Mouse (Mus musculus): ENCODE data around the gene Trem1. TPM values are rescaled to one million over a fixed set of nuclear protein-coding genes. Genes with fewer than 3 reads are reported as not detected.

Gene Trem1
- polyA plus RNA-seq, 1 experiment from 2014 or later: 0.08 TPM

GRCm38 (mm10) chr17:48264662-48265061 is 32.1 kb downstream of the Trem1 start:
- H3K4me3 ChIP-seq (ENCODE audit: low read length): no peak overlapping the region
- no peak for ATAC-seq (replicated peaks; ENCODE audit: extremely low read depth, insufficient read depth, low FRiP score)
- H3K9me3 ChIP-seq (replicated peaks; ENCODE audit: control insufficient read depth, low read length): peaks cover 2% of the 10 kb centered on the region
- H3K4me1 ChIP-seq (ENCODE audit: control insufficient read depth, insufficient read depth, low read length): no peaks in the 10 kb centered on the region
- H3K36me3 ChIP-seq (ENCODE audit: control insufficient read depth, insufficient read depth): no peaks in the 10 kb centered on the region
- H3K9ac ChIP-seq (ENCODE audit: low read length): no peak overlapping the region
- no peak overlapping the region for H3K4me2 ChIP-seq (ENCODE audit: low read depth, low read length)
- whole genome bisulfite sequencing: 79% methylated on average over 7 of the region's 7 CpGs
- H3K27ac ChIP-seq (ENCODE audit: low read length): no peak overlapping the region
- H3K27me3 ChIP-seq (ENCODE audit: control insufficient read depth, insufficient read depth, low read length): no peaks in the 10 kb centered on the region

- Histone ChIP-seq H3K9me3 (replicated peaks; ENCODE audit: control insufficient read depth, low read length) (no peaks in the 10 kb centered on the region), H3K4me1 (ENCODE audit: control insufficient read depth, insufficient read depth, low read length) (no peaks in the 10 kb centered on the region), H3K4me3 (ENCODE audit: low read length) (no peak overlapping the region), H3K9ac (ENCODE audit: low read length) (no peak overlapping the region), H3K4me2 (ENCODE audit: low read depth, low read length) (no peak overlapping the region), H3K36me3 (ENCODE audit: control insufficient read depth, insufficient read depth) (no peaks in the 10 kb centered on the region), H3K27ac (ENCODE audit: low read length) (no peak overlapping the region), H3K27me3 (ENCODE audit: control insufficient read depth, insufficient read depth, low read length) (no peaks in the 10 kb centered on the region)
- no peak for ATAC-seq (replicated peaks; ENCODE audit: extremely low read depth, insufficient read depth, low FRiP score)
- 46% methylated on average over 2 of the region's 2 CpGs for WGBS
Measured at GRCm38 (mm10) chr17:48266138-48266537, 33.6 kb downstream of the Trem1 start.

DNA sequence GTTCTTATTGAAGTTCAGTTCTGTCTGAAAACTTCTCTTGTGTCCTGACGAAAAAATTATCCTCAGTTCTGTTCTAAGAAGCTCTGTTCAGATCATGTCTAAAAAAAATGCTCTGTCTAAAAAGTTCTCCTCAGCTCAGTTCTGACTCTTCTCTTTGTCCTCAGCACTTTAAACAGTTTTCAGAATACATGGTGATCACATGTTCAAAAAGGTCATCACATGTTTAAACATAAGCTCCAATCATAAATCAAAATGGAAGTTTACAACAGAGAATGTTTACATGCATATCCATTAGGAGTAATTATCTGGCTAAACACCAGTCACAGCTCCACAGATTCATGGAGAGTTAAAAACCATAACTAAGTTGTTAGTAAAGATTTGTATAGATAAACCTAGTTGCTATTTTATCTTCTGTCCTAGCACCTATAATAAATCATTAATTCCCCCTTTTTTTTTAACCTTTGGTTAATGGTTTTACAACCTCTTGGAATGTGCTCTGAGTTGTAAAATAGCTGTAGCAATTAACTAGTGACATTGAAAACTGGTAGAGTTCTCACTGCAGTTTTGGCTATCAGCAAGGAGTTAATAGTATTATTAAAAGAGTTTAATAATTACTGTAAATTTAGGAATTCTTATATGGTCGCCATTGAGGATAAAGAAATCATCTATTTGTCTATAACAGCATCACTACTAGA is 34.2 kb downstream of the Trem1 start:
- H3K9ac ChIP-seq (ENCODE audit: low read length): no peak overlapping the region
- ATAC-seq (replicated peaks; ENCODE audit: extremely low read depth, insufficient read depth, low FRiP score): no peak
- H3K27me3 ChIP-seq (ENCODE audit: control insufficient read depth, insufficient read depth, low read length): no peaks in the 10 kb centered on the region
- no peaks in the 10 kb centered on the region for H3K4me1 ChIP-seq (ENCODE audit: control insufficient read depth, insufficient read depth, low read length)
- no peak overlapping the region for H3K4me3 ChIP-seq (ENCODE audit: low read length)
- H3K36me3 ChIP-seq (ENCODE audit: control insufficient read depth, insufficient read depth): no peaks in the 10 kb centered on the region
- 46% methylated on average over 2 of the region's 2 CpGs for WGBS
- H3K4me2 ChIP-seq (ENCODE audit: low read depth, low read length): no peak overlapping the region
- H3K27ac ChIP-seq (ENCODE audit: low read length): no peak overlapping the region
- no peaks in the 10 kb centered on the region for H3K9me3 ChIP-seq (replicated peaks; ENCODE audit: control insufficient read depth, low read length)

DNA sequence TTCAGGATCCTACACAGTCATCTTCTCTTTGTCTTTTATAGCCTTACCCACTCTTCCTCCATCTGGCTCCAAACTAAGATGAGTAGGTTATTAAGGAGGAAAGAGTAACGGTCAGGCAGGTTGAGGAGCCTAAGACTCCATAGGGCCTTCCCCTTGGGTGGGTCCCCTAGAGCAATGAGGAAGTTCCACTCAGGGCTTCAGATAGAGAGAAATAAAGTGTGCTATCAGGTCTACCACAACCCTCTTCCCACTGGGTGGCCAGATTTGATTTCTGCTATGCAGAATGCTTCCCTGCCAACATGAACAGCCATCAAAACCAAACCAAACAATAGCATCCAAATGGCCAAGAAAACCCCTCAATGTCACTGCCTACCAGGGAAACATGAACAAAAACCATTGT is 35.0 kb downstream of the Trem1 start:
- H3K4me3 ChIP-seq (ENCODE audit: low read length): no peak overlapping the region
- no peak for ATAC-seq (replicated peaks; ENCODE audit: extremely low read depth, insufficient read depth, low FRiP score)
- 74% methylated on average over 1 of the region's 1 CpGs for WGBS
- H3K4me2 ChIP-seq (ENCODE audit: low read depth, low read length): no peak overlapping the region
- no peaks in the 10 kb centered on the region for H3K9me3 ChIP-seq (replicated peaks; ENCODE audit: control insufficient read depth, low read length)
- no peaks in the 10 kb centered on the region for H3K36me3 ChIP-seq (ENCODE audit: control insufficient read depth, insufficient read depth)
- no peak overlapping the region for H3K9ac ChIP-seq (ENCODE audit: low read length)
- H3K27ac ChIP-seq (ENCODE audit: low read length): no peak overlapping the region
- H3K27me3 ChIP-seq (ENCODE audit: control insufficient read depth, insufficient read depth, low read length): no peaks in the 10 kb centered on the region
- H3K4me1 ChIP-seq (ENCODE audit: control insufficient read depth, insufficient read depth, low read length): no peaks in the 10 kb centered on the region

DNA sequence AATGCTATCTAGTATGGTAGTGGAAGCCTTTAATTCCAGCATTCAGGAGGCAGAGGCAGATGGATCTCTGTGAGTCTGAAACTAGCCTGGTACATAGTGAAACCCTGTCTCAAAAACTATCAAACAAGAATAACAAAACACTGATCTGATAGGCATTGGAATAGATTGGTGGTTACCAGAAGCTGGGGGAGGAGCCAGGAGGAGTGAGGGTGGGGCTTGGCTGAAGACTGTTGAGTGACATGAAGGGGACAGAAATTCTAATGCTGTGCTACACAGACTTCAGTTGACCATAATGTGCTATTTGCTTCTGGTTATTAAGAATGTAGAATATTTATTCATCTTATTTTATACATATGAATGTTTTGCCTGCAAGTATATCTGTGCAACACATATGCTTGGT is 35.7 kb downstream of the Trem1 start:
- Histone ChIP-seq H3K4me3 (ENCODE audit: low read length) (no peak overlapping the region), H3K27me3 (ENCODE audit: control insufficient read depth, insufficient read depth, low read length) (no peaks in the 10 kb centered on the region), H3K4me1 (ENCODE audit: control insufficient read depth, insufficient read depth, low read length) (no peaks in the 10 kb centered on the region), H3K36me3 (ENCODE audit: control insufficient read depth, insufficient read depth) (no peaks in the 10 kb centered on the region), H3K4me2 (ENCODE audit: low read depth, low read length) (no peak overlapping the region), H3K9me3 (replicated peaks; ENCODE audit: control insufficient read depth, low read length) (no peaks in the 10 kb centered on the region), H3K9ac (ENCODE audit: low read length) (no peak overlapping the region), H3K27ac (ENCODE audit: low read length) (no peak overlapping the region)
- ATAC-seq (replicated peaks; ENCODE audit: extremely low read depth, insufficient read depth, low FRiP score): no peak

GRCm38 (mm10) chr17:48269833-48270232 is 37.3 kb downstream of the Trem1 start:
- Histone ChIP-seq H3K27me3 (ENCODE audit: control insufficient read depth, insufficient read depth, low read length) (no peaks in the 10 kb centered on the region), H3K4me1 (ENCODE audit: control insufficient read depth, insufficient read depth, low read length) (no peaks in the 10 kb centered on the region), H3K27ac (ENCODE audit: low read length) (no peak overlapping the region), H3K9ac (ENCODE audit: low read length) (no peak overlapping the region), H3K4me2 (ENCODE audit: low read depth, low read length) (no peak overlapping the region), H3K9me3 (replicated peaks; ENCODE audit: control insufficient read depth, low read length) (no peaks in the 10 kb centered on the region), H3K36me3 (ENCODE audit: control insufficient read depth, insufficient read depth) (no peaks in the 10 kb centered on the region), H3K4me3 (ENCODE audit: low read length) (no peak overlapping the region)
- ATAC-seq (replicated peaks; ENCODE audit: extremely low read depth, insufficient read depth, low FRiP score): no peak
- WGBS: 67% methylated on average over 4 of the region's 4 CpGs

- Histone ChIP-seq H3K9me3 (replicated peaks; ENCODE audit: control insufficient read depth, low read length) (no peaks in the 10 kb centered on the region), H3K4me1 (ENCODE audit: control insufficient read depth, insufficient read depth, low read length) (no peaks in the 10 kb centered on the region), H3K27me3 (ENCODE audit: control insufficient read depth, insufficient read depth, low read length) (no peaks in the 10 kb centered on the region), H3K4me3 (ENCODE audit: low read length) (no peak overlapping the region), H3K36me3 (ENCODE audit: control insufficient read depth, insufficient read depth) (no peaks in the 10 kb centered on the region), H3K27ac (ENCODE audit: low read length) (no peak overlapping the region), H3K4me2 (ENCODE audit: low read depth, low read length) (no peak overlapping the region), H3K9ac (ENCODE audit: low read length) (no peak overlapping the region)
- 44% methylated on average over 5 of the region's 5 CpGs for WGBS
- no peak for ATAC-seq (replicated peaks; ENCODE audit: extremely low read depth, insufficient read depth, low FRiP score)
Measured at GRCm38 (mm10) chr17:48272158-48272557, 39.6 kb downstream of the Trem1 start.

GRCm38 (mm10) chr17:48272598-48272997 is 40.0 kb downstream of the Trem1 start:
- 79% methylated on average over 4 of the region's 4 CpGs for WGBS

GRCm38 (mm10) chr17:48274098-48274497 is 41.5 kb downstream of the Trem1 start:
- Histone ChIP-seq H3K36me3 (ENCODE audit: control insufficient read depth, insufficient read depth) (no peaks in the 10 kb centered on the region), H3K4me2 (ENCODE audit: low read depth, low read length) (no peak overlapping the region), H3K4me3 (ENCODE audit: low read length) (no peak overlapping the region), H3K9me3 (replicated peaks; ENCODE audit: control insufficient read depth, low read length) (no peaks in the 10 kb centered on the region), H3K4me1 (ENCODE audit: control insufficient read depth, insufficient read depth, low read length) (no peaks in the 10 kb centered on the region), H3K27ac (ENCODE audit: low read length) (no peak overlapping the region), H3K9ac (ENCODE audit: low read length) (no peak overlapping the region), H3K27me3 (ENCODE audit: control insufficient read depth, insufficient read depth, low read length) (no peaks in the 10 kb centered on the region)
- ATAC-seq (replicated peaks; ENCODE audit: extremely low read depth, insufficient read depth, low FRiP score): no peak
- WGBS: 62% methylated on average over 4 of the region's 4 CpGs

More at GRCm38 (mm10) chr17:48272598-48272997, 40.0 kb downstream of the Trem1 start:
- Histone ChIP-seq H3K36me3 (ENCODE audit: control insufficient read depth, insufficient read depth) (no peaks in the 10 kb centered on the region), H3K4me1 (ENCODE audit: control insufficient read depth, insufficient read depth, low read length) (no peaks in the 10 kb centered on the region), H3K4me2 (ENCODE audit: low read depth, low read length) (no peak overlapping the region), H3K4me3 (ENCODE audit: low read length) (no peak overlapping the region), H3K27ac (ENCODE audit: low read length) (no peak overlapping the region), H3K9ac (ENCODE audit: low read length) (no peak overlapping the region), H3K27me3 (ENCODE audit: control insufficient read depth, insufficient read depth, low read length) (no peaks in the 10 kb centered on the region), H3K9me3 (replicated peaks; ENCODE audit: control insufficient read depth, low read length) (no peaks in the 10 kb centered on the region)
- no peak for ATAC-seq (replicated peaks; ENCODE audit: extremely low read depth, insufficient read depth, low FRiP score)
